Mouse (Mus musculus) small intestine, adult 2 months (tissue): ENCODE data around the gene Wwtr1.

Experiments used
- CTCF ChIP-seq: fragments of 200-500 bp; IDR thresholded peaks from 2 replicates; pipeline ENCODE4 v1.5.1; 2012; ENCODE audit warnings: low read depth, mild to moderate bottlenecking, control low read depth, inconsistent platforms, low read length, moderate library complexity, mixed read lengths; ENCODE audit not compliant: insufficient replicate concordance, insufficient read length; ENCODE audit errors: extremely low read depth
- POLR2A ChIP-seq: fragments of 200-500 bp; IDR thresholded peaks from 2 replicates; pipeline ENCODE4 v1.6.1; 2012; ENCODE audit warnings: low read depth, mild to moderate bottlenecking, control low read depth, inconsistent platforms, low read length, moderate library complexity

DNA sequence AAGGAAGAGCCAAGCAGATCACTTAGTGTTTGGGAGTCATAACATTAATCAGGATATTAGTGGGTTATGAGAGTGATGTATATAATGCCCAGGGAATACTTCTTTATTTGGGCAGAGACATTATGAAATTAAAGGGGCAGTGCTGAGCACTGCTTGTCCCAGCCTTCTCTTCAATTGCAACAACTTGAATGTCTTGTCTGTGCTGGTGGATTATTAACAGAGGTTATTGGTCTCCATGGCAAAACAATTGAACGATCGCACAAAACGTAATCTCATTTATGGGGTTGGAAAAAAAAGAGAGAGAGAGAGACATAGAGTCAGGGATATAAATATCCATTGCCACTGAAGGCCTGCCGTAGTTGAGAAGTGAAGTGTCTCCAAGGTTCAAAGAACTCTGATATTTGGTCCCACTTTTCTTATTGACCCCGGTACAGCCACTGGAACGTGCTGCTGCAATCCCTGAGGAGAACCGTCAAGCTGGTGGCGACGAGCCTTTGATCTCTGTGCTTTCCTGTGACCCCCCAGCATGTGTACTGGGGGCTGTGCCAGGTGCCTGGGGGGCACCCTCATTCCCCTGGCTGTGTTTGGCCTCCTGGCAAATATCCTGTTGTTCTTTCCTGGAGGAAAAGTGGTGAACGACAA lies 150.5 kb downstream of the Wwtr1 start, which contains the start of gene Tm4sf4:
- no peak for TF ChIP-seq POLR2A
- TF ChIP-seq CTCF, result no peak
